Mouse (Mus musculus): ENCODE results near the gene Klra4. TPM values are rescaled to one million over a fixed set of nuclear protein-coding genes. Genes with fewer than 3 reads are reported as not detected.
"Not testable (repeated sequence)": the region's sequence is repeated elsewhere in the genome, so short reads cannot be mapped to it uniquely, and the experiment has no call there.

Gene Klra4
- polyA plus RNA-seq (2015; fragmentation: Nextera tagmentation; extraction: Ambion mirVana): not detected in 2 replicates

DNA sequence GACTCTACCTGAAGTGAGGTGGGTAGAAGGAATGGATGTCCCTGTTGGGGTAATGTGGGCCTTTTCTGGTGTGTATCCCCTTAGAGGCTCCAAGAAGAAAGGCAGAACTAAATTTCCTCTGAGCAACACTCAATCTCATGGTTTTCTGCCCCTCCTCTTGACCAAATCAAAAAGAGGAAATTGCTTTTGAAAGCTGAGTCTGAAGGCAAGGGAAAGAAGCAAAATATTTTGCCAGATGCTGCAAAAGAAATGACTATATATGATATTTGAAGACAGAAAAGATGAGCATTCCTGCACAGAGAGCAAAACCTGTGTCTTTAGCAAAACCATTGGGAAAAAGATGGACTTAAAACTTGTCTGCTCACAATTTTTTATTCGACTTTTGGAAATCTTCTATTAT lies at the start of gene Klra4:
Gene Klra4 (minus strand): TSS at position 101 of the 400 bp plus-strand sequence.
- ATAC-seq (ENCODE audit: low FRiP score, low TSS enrichment); H3K9me3 ChIP-seq (ENCODE audit: low read length); H3K9ac ChIP-seq (replicated peaks; ENCODE audit: low read length); H3K27ac ChIP-seq (ENCODE audit: low read length); H3K4me1 ChIP-seq (ENCODE audit: insufficient read depth, low read length); H3K36me3 ChIP-seq (ENCODE audit: insufficient read depth, low read length); H3K4me3 ChIP-seq (ENCODE audit: low read length); H3K27me3 ChIP-seq (ENCODE audit: insufficient read depth, low read length); H3K4me2 ChIP-seq (replicated peaks; ENCODE audit: low read depth, low read length): not testable (repeated sequence)
- WGBS: 80% methylated on average over 1 of the region's 1 CpGs

DNA sequence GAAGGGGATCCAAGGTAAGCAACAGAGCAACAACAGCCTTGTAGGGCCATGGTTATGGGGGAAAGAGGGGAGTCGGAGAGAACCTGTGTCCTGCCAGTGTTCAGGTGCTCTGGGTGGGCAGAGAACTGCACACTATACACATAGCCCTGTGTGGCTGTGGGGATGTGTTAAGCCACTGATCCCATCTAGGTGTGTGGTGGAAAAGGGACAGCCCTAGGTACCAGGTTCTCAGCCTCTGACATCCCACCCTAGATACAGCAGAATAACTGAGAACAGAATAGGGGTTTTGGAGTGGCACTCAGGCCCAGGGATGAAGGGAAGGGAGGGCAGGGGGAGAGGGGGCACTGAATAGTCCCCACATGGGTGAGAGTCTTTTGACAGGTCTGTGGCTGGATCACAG lies 43.4 kb upstream of the Klra4 start:
- Histone ChIP-seq H3K9ac (replicated peaks; ENCODE audit: low read length) (no peak overlapping the region), H3K4me3 (ENCODE audit: low read length) (no peak overlapping the region), H3K9me3 (ENCODE audit: low read length) (peaks cover 3% of the 10 kb centered on the region; the same call in 1 of the 2 replicates), H3K27me3 (ENCODE audit: insufficient read depth, low read length) (no peaks in the 10 kb centered on the region), H3K36me3 (ENCODE audit: insufficient read depth, low read length) (no peaks in the 10 kb centered on the region), H3K4me2 (replicated peaks; ENCODE audit: low read depth, low read length) (no peak overlapping the region), H3K27ac (ENCODE audit: low read length) (no peak overlapping the region), H3K4me1 (ENCODE audit: insufficient read depth, low read length) (no peaks in the 10 kb centered on the region)
- WGBS: 100% methylated on average over 1 of the region's 1 CpGs
- no peak for ATAC-seq (ENCODE audit: low FRiP score, low TSS enrichment)

DNA sequence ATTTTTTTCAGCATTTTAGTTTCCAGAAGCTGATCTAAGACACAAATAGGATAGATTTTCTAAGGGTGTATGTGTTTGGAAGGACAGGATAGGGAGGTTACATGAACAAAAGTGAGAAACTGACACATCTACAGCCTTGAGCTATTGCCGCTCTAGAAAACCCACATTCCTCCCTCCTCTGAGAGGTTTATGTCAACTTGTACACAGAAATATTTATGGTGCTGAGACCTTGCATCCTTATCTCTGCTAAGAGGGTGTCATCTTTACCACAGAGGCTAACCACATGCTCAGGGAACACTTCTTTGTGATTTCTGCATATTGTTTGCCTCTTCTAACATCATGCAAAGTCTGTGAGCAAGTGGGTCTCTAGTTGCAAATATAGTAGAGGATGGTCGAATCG lies 35.7 kb upstream of the Klra4 start:
- not testable (repeated sequence) for H3K9ac ChIP-seq (replicated peaks; ENCODE audit: low read length); H3K36me3 ChIP-seq (ENCODE audit: insufficient read depth, low read length); H3K4me1 ChIP-seq (ENCODE audit: insufficient read depth, low read length); H3K27ac ChIP-seq (ENCODE audit: low read length); H3K9me3 ChIP-seq (ENCODE audit: low read length); H3K4me3 ChIP-seq (ENCODE audit: low read length); H3K27me3 ChIP-seq (ENCODE audit: insufficient read depth, low read length); H3K4me2 ChIP-seq (replicated peaks; ENCODE audit: low read depth, low read length); ATAC-seq (ENCODE audit: low FRiP score, low TSS enrichment)
- WGBS: 88% methylated on average over 3 of the region's 3 CpGs

DNA sequence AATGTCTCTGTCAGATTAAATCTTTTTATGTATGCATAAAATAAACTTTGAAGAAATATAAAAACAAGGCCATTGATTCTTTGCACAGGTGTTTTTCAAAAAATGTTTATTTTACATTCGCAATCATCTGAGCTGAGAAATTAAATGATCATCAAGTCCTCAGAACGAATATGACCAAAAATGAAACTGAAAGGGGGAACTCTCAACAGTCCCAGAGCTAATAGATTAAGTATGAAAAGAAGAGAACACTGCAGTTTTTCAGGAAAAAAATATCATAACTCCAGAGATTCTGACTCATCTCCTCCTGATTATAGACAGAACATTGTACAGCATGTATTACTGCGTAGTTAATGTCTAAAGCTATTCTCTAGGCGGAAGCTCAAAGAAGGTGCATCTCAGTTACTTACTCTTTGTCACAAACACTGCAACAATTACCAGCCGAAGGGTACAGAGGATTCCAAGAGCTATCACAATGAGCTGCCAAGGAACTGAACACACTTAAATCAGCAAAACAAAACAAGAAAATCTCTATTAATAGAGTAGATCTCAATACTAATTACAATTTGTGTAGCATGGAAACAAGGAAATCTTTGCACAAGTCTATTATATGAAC lies 25.4 kb upstream of the Klra4 start:
- ATAC-seq (ENCODE audit: low FRiP score, low TSS enrichment): no peak
- WGBS: 77% methylated on average over 5 of the region's 5 CpGs
- no peak overlapping the region for H3K27ac ChIP-seq (ENCODE audit: low read length)
- H3K4me3 ChIP-seq (ENCODE audit: low read length): no peak overlapping the region
- no peak overlapping the region for H3K9ac ChIP-seq (replicated peaks; ENCODE audit: low read length)
- H3K9me3 ChIP-seq (ENCODE audit: low read length): no peaks in the 10 kb centered on the region
- H3K27me3 ChIP-seq (ENCODE audit: insufficient read depth, low read length): no peaks in the 10 kb centered on the region
- no peaks in the 10 kb centered on the region for H3K4me1 ChIP-seq (ENCODE audit: insufficient read depth, low read length)
- no peaks in the 10 kb centered on the region for H3K36me3 ChIP-seq (ENCODE audit: insufficient read depth, low read length)
- no peak overlapping the region for H3K4me2 ChIP-seq (replicated peaks; ENCODE audit: low read depth, low read length)

DNA sequence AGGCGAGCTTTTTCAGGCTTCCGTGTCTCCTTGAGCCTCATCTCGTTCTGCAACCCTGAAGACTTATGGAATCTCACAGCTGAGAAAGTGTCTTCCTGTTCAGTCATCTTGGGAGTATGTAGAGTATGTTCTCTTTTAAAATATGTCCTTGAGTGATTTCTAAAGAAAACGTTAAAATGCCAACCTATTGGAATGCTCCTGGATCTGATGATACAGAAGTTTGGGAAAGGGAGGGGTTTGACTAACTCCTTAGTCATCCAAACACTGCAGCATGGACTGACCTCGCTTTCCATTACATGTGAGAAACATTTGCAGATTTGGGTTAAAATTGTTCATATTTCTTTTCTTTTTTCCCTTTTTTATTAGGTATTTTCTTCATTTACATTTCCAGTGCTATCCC lies 1.9 kb downstream of the Klra4 start:
- H3K4me1 ChIP-seq (ENCODE audit: insufficient read depth, low read length): no peaks in the 10 kb centered on the region
- H3K4me2 ChIP-seq (replicated peaks; ENCODE audit: low read depth, low read length): no peak overlapping the region
- H3K9ac ChIP-seq (replicated peaks; ENCODE audit: low read length): no peak overlapping the region
- no peaks in the 10 kb centered on the region for H3K36me3 ChIP-seq (ENCODE audit: insufficient read depth, low read length)
- no peak overlapping the region for H3K4me3 ChIP-seq (ENCODE audit: low read length)
- 74% methylated on average over 5 of the region's 5 CpGs for WGBS
- H3K27ac ChIP-seq (ENCODE audit: low read length): no peak overlapping the region
- no peak for ATAC-seq (ENCODE audit: low FRiP score, low TSS enrichment)
- H3K27me3 ChIP-seq (ENCODE audit: insufficient read depth, low read length): no peaks in the 10 kb centered on the region
- H3K9me3 ChIP-seq (ENCODE audit: low read length): no peaks in the 10 kb centered on the region

DNA sequence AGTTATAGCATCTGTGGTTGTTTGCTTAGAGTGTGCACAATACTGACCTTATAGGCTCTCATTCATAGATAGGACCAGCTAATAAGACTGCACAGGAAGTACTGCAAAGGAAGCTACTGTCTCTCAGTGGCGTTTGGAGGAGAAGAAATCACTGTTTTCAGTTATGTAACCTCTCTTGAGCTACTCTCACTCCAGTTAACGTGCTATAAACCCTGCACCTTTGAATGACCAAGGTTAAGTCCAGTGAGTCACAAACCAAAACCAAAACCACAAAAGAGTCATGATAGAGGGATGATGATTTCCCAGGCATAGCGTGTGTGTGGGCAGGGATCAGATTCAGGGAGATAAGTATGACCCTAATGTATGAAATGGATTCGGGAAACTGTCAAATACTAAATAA lies 31.9 kb downstream of the Klra4 start:
- H3K36me3 ChIP-seq (ENCODE audit: insufficient read depth, low read length); H3K4me1 ChIP-seq (ENCODE audit: insufficient read depth, low read length); H3K9me3 ChIP-seq (ENCODE audit: low read length); H3K4me3 ChIP-seq (ENCODE audit: low read length); H3K27me3 ChIP-seq (ENCODE audit: insufficient read depth, low read length); H3K4me2 ChIP-seq (replicated peaks; ENCODE audit: low read depth, low read length); H3K27ac ChIP-seq (ENCODE audit: low read length); H3K9ac ChIP-seq (replicated peaks; ENCODE audit: low read length); ATAC-seq (ENCODE audit: low FRiP score, low TSS enrichment): not testable (repeated sequence)
- 63% methylated on average over 4 of the region's 4 CpGs for WGBS

DNA sequence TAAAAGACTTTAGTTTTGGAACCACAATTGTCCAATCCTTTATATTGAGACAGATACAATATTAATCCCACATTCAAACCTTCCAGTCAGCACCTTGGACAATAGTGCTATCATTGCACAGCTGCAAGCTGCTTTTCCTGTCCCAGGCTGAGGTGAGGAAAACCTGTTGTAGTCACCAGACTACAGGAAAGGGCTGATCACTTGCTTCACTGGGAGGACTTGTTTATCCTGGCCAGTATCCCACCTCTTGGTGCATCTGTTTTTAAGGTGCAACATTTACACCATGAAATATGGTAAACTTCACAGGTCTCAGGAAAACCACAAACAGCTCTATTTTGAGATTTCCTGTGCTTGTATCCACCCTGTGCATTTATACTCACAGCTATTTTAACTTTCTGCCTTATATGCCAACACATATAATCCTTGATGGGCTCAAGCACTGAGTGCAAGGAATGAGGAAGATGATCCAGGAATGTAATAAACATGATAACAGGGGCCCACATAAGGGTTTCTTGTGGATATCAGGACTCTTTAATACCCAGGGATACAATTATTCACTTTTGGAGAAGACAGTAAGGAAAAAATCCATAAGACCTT lies 35.5 kb downstream of the Klra4 start:
- H3K27ac ChIP-seq (ENCODE audit: low read length); H3K9me3 ChIP-seq (ENCODE audit: low read length); H3K4me1 ChIP-seq (ENCODE audit: insufficient read depth, low read length); H3K9ac ChIP-seq (replicated peaks; ENCODE audit: low read length); H3K36me3 ChIP-seq (ENCODE audit: insufficient read depth, low read length); H3K27me3 ChIP-seq (ENCODE audit: insufficient read depth, low read length); H3K4me3 ChIP-seq (ENCODE audit: low read length); ATAC-seq (ENCODE audit: low FRiP score, low TSS enrichment); H3K4me2 ChIP-seq (replicated peaks; ENCODE audit: low read depth, low read length): not testable (repeated sequence)

DNA sequence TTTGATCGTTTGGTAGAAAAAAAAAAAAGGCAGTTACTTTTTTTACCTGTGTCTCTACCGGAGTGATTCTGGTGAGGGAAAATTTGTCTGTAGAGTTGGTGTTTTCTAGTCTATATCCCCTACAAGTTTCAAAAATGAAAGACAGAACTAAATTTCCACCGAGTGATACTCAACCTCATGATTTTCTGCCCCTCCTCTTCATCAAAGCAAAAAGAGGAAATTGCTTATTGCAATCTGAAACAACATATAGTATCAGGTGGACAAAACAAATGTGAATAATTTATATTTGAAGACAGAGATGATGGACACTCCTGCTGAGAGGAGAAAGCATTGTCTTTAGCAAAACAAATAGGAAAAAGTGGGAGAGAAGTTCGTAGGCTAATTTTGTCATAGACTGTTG lies 40.2 kb downstream of the Klra4 start, which contains the start of gene Klra6:
Gene Klra6 (minus strand): TSS at position 101 of the 400 bp plus-strand sequence.
- Histone ChIP-seq H3K9ac (replicated peaks; ENCODE audit: low read length) (no peak within 1 kb of the TSS), H3K4me1 (ENCODE audit: insufficient read depth, low read length) (no peaks in the 10 kb centered on the region), H3K27ac (ENCODE audit: low read length) (no peak within 1 kb of the TSS), H3K4me2 (replicated peaks; ENCODE audit: low read depth, low read length) (no peak within 1 kb of the TSS), H3K9me3 (ENCODE audit: low read length) (no peaks in the 10 kb centered on the region), H3K36me3 (ENCODE audit: insufficient read depth, low read length) (no peaks in the 10 kb centered on the region), H3K4me3 (ENCODE audit: low read length) (no peak within 1 kb of the TSS), H3K27me3 (ENCODE audit: insufficient read depth, low read length) (no peaks in the 10 kb centered on the region)
- ATAC-seq (ENCODE audit: low FRiP score, low TSS enrichment): no peak
- 76% methylated on average over 4 of the region's 4 CpGs for WGBS

Other genes with a start within 250 kb of the Klra4 start
- gene Gm17631, start 204.6 kb downstream of the Klra4 start, polyA plus RNA-seq (2015; fragmentation: Nextera tagmentation; extraction: Ambion mirVana): not detected in 2 replicates
- gene Klra17, start 190.6 kb downstream of the Klra4 start, polyA plus RNA-seq (2015; fragmentation: Nextera tagmentation; extraction: Ambion mirVana): not detected in 2 replicates
- gene Klra5, start 149.6 kb downstream of the Klra4 start, polyA plus RNA-seq (2015; fragmentation: Nextera tagmentation; extraction: Ambion mirVana): not detected in 2 replicates
- gene Klra6, start 40.3 kb downstream of the Klra4 start, polyA plus RNA-seq (2015; fragmentation: Nextera tagmentation; extraction: Ambion mirVana): not detected in 2 replicates
- gene Klra8, start 62.6 kb upstream of the Klra4 start, polyA plus RNA-seq (2015; fragmentation: Nextera tagmentation; extraction: Ambion mirVana): not detected in 2 replicates
- gene Klra9, start 125.8 kb upstream of the Klra4 start, polyA plus RNA-seq (2015; fragmentation: Nextera tagmentation; extraction: Ambion mirVana): not detected in 2 replicates
- gene Klra7, start 166.1 kb upstream of the Klra4 start, polyA plus RNA-seq (2015; fragmentation: Nextera tagmentation; extraction: Ambion mirVana): not detected in 2 replicates
- gene Klra10, start 214.7 kb upstream of the Klra4 start, polyA plus RNA-seq (2015; fragmentation: Nextera tagmentation; extraction: Ambion mirVana): not detected in 2 replicates